Mouse (Mus musculus) CH12.LX (cell line): ENCODE data around the gene Mapk8ip3.

Experiments used
- CTCF ChIP-seq, 2 experiments: IDR thresholded peaks in 1 of 2; conservative IDR thresholded peaks in 1 of 2; 2 replicates each; pipeline ENCODE4 v1.5.1; 2011 to 2012; ENCODE audit warnings: low read depth in 2 of 2, low read length in 2 of 2, improper control_type of control experiment in 1 of 2, inconsistent platforms in 1 of 2, mild to moderate bottlenecking in 1 of 2, moderate library complexity in 1 of 2
- E2F4 ChIP-seq: IDR thresholded peaks from 2 replicates; pipeline ENCODE4 v1.6.1; 2011; ENCODE audit warnings: low read depth, low read length, improper control_type of control experiment; ENCODE audit not compliant: insufficient replicate concordance
- EP300 ChIP-seq: IDR thresholded peaks from 2 replicates; pipeline ENCODE4 v1.6.1; 2011; ENCODE audit warnings: low read length, improper control_type of control experiment
- ETS1 ChIP-seq: conservative IDR thresholded peaks from 2 replicates; pipeline ENCODE4 v1.6.1; 2012; ENCODE audit warnings: low read depth, mild to moderate bottlenecking, inconsistent platforms, low read length, improper control_type of control experiment, moderate library complexity
- GABPA ChIP-seq: IDR thresholded peaks from 2 replicates; pipeline ENCODE4 v1.6.1; 2012; ENCODE audit warnings: low read depth, low read length, improper control_type of control experiment, inconsistent platforms; ENCODE audit not compliant: insufficient replicate concordance
- HCFC1 ChIP-seq: IDR thresholded peaks from 2 replicates; pipeline ENCODE4 v1.6.1; 2012; ENCODE audit warnings: low read depth, mild to moderate bottlenecking, inconsistent platforms, low read length, improper control_type of control experiment
- MAFK ChIP-seq: IDR thresholded peaks from 2 replicates; pipeline ENCODE4 v1.6.1; 2011; ENCODE audit warnings: low read length, improper control_type of control experiment; ENCODE audit not compliant: insufficient replicate concordance
- POLR2A ChIP-seq: IDR thresholded peaks from 2 replicates; pipeline ENCODE4 v1.6.1; 2011; ENCODE audit warnings: low read depth, mild to moderate bottlenecking, improper control_type of control experiment, low read length
- SIN3A ChIP-seq: IDR thresholded peaks from 2 replicates; pipeline ENCODE4 v1.6.1; 2012; ENCODE audit warnings: low read length, improper control_type of control experiment, inconsistent platforms
- TBP ChIP-seq: conservative IDR thresholded peaks from 2 replicates; pipeline ENCODE4 v1.6.1; 2011; ENCODE audit warnings: low read depth, low read length, improper control_type of control experiment
- USF2 ChIP-seq: conservative IDR thresholded peaks from 2 replicates; pipeline ENCODE4 v1.6.1; 2011; ENCODE audit warnings: low read depth, low read length, improper control_type of control experiment

GRCm38 (mm10) chr17:24877336-24878116 lies 59.3 kb downstream of the Mapk8ip3 start:
- TF ChIP-seq MAFK (no peak), E2F4 (no peak), CTCF (conservative IDR thresholded peaks at IDR 0.05 in 1 of 2, IDR thresholded peaks at IDR 0.05 in 1 of 2; ENCODE audit: low read depth in 2 of 2, low read length in 2 of 2) (no peak), TBP (no peak), USF2 (no peak), EP300 (no peak), SIN3A (no peak), GABPA (no peak), POLR2A (no peak), ETS1 (no peak), HCFC1 (no peak)
